Mouse (Mus musculus): ENCODE results near the gene Hand2. TPM values are rescaled to one million over a fixed set of nuclear protein-coding genes. Genes with fewer than 3 reads are reported as not detected.

Gene Hand2
- polyA plus RNA-seq, 1 experiment from 2014 or later: 0.16 TPM

DNA sequence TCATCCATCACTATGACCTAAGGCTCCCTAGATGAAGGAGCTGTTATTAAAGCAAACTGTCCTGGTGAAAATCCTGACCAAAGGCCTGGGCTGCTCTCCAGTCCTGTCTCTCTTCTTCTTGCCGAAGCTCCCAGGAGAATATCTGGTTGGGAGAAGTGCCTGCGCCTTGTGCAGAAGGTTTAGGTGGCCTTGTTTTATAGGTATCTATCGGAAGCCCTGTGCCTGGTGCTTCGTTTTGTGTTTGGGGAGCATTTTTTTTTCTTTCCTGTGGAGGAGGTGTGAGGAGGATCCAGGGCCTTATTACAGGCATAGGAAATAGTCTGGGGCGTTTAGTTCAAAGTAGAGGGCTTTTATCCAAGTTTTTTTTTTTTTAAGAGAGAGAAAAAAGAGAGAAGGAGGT lies 3.9 kb downstream of the Hand2 start:
- no peak for TF ChIP-seq CTCF (IDR thresholded peaks at IDR 0.05; ENCODE audit: low read depth)
- no peak overlapping the region; the same call in 1 of the 2 replicates for H3K9ac ChIP-seq
- WGBS: 6% methylated on average over 5 of the region's 5 CpGs
- no peaks in the 10 kb centered on the region; the same call in 1 of the 2 replicates for H3K4me1 ChIP-seq (ENCODE audit: insufficient read depth)
- no peaks in the 10 kb centered on the region for H3K9me3 ChIP-seq (ENCODE audit: low read depth, low read length)
- ATAC-seq (ENCODE audit: insufficient read depth) (no peak), DNase-seq (no peak)
- H3K27ac ChIP-seq (ENCODE audit: low read depth): no peak overlapping the region
- H3K27me3 ChIP-seq (ENCODE audit: insufficient read depth, low read length): peaks cover 99% of the 10 kb centered on the region
- no peak overlapping the region for H3K4me3 ChIP-seq (ENCODE audit: low read depth, low read length)
- no peaks in the 10 kb centered on the region for H3K36me3 ChIP-seq (ENCODE audit: insufficient read depth)
- H3K4me2 ChIP-seq: peak overlapping the region; percentile 20; the same call in 1 of the 2 replicates

DNA sequence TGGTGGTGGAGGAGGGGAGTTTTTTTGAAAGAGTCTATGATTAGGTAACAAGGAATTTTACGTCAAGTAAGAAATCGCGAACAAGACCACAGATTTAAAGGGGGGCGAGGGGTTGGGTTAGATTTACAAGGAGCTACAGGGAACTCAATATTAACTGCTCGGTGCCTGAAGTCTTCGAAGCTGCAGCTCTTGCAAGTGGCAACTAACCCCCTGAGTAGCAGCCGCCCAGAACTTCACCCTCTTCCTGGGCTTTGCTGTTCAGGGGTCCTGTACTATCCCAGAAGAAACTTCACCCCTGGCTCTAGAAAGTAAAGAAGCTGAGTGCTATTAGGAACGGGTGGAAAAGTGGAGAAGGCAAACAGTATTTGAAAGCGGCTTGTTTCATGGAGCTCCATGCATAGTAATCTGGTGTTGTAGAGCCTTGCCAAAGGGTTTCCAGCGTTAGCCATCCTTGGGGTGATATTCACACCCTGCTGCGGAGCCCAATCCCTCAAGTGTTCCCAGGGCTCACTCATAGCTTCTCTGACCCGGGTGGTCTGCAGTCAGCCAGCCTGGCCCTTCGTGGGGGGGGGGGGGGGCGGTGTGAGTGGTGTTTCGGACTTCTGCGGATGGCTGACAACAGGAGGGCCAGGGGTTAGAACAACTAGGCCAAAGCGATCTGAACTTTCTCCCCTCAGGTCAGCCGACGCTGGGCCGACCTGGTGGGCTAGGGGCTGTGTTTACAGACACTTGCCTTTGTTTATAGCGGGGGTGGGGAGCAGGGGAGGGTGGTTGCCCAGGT lies 4.5 kb downstream of the Hand2 start:
- Histone ChIP-seq H3K4me3 (ENCODE audit: low read depth, low read length) (peak overlapping the region; percentile 3; the same call in 1 of the 2 replicates), H3K4me1 (ENCODE audit: insufficient read depth) (no peaks in the 10 kb centered on the region; the same call in 1 of the 2 replicates), H3K9me3 (ENCODE audit: low read depth, low read length) (no peaks in the 10 kb centered on the region), H3K36me3 (ENCODE audit: insufficient read depth) (no peaks in the 10 kb centered on the region), H3K27ac (ENCODE audit: low read depth) (no peak overlapping the region), H3K9ac (no peak overlapping the region), H3K27me3 (ENCODE audit: insufficient read depth, low read length) (peaks cover 99% of the 10 kb centered on the region), H3K4me2 (peak overlapping the region; percentile 27; the same call in 1 of the 2 replicates)
- ATAC-seq (ENCODE audit: insufficient read depth) (no peak), DNase-seq (no peak)
- no peak for TF ChIP-seq CTCF (IDR thresholded peaks at IDR 0.05; ENCODE audit: low read depth)
- 9% methylated on average over 21 of the region's 21 CpGs for whole genome bisulfite sequencing

DNA sequence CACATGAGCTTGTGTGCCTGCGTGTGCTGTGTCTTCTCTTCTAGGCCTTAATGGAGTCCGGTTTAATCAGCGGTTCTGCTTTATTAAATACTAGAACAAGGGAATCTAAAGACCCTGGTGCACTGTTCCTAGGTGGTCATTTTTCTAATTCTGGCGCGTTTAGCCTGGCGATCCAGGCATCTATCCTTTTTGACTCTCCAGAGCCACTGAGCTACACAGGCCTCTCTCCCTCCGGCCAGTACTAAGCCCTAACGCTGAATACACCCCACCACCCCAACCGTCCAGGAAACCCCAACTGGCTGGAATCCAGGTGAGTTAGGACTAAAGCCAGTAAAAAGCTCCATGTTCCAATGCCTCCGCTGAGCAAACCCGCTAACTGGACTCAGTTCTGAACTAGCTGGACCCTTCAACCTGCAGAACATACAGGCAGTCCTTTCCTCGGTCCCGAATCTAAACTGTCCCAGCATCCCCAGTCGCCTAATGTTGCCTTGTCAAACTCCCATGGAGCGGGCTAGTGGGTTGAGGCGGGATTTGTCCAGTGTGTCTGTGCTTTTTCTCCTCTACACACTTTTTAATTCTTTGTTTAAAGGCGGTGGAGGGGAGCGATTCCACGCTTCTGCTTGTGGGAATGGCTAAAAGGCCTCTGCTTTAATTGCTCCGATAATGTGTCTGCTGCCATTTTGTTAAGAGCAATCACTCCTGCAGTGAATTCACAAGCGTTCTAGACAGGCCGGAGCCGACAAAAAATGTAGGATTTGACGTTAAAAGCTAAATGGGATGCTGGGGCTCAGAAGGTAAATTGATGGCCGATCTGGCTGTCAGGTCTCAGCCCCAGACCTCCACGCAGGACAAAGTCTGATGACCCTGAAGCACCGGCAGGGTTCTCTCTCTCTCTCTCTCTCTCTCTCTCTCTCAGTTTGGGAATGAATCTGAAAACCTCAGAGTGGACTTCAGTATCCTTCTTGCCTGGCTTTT lies 5.6 kb downstream of the Hand2 start:
- Histone ChIP-seq H3K4me2 (peak overlapping the region; percentile 28; the same call in 1 of the 2 replicates), H3K27me3 (ENCODE audit: insufficient read depth, low read length) (peaks cover 96% of the 10 kb centered on the region), H3K9me3 (ENCODE audit: low read depth, low read length) (no peaks in the 10 kb centered on the region), H3K36me3 (ENCODE audit: insufficient read depth) (no peaks in the 10 kb centered on the region), H3K9ac (no peak overlapping the region; the same call in 1 of the 2 replicates), H3K27ac (ENCODE audit: low read depth) (no peak overlapping the region; the same call in 1 of the 2 replicates), H3K4me1 (ENCODE audit: insufficient read depth) (no peaks in the 10 kb centered on the region; the same call in 1 of the 2 replicates), H3K4me3 (ENCODE audit: low read depth, low read length) (peak overlapping the region; percentile 3; the same call in 1 of the 2 replicates)
- WGBS: 11% methylated on average over 27 of the region's 27 CpGs
- no peak for ATAC-seq (ENCODE audit: insufficient read depth)
- no peak for TF ChIP-seq CTCF (IDR thresholded peaks at IDR 0.05; ENCODE audit: low read depth)
- no peak for DNase-seq

DNA sequence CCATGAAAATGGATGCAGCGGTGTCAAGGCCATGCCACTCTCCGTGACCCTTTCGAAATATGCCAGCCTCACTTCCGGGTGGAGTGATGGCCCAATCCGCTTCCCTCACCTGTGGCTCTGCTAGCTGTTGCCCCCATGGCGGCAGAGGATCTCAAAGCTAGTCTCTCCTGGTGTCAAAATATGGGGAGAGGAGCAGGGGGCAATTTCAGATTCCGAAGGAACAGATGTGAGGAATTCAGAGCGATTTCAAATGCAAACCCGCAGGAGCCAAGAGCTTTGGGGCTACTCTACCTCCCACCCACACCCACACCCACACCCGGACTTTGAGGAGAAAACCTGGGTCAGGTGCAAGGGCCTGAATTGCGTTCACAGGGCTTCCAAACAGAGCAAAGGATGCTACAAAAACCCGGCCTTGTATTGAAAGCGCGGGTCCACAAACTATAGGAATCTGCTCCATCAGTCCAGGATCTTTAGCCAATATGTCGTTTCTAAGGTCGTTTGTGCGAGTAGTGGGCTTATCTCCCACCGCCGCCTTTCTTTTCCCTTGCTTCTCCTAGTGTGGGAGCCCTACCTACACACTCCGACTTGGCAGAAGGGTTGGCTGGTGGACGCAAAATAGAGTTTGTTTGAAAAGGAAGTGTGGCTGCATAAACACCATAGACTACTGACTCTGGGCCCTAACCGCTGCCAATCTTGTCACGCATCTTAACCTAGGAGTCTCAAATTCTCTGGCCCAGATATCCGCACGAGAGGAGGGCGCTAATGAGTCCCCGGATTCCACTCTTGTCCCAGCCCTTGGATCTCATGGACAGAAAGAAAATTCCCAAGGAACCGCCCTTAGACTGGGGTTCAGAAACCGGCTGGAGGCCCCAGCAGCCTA lies 6.7 kb downstream of the Hand2 start:
- 5% methylated on average over 29 of the region's 29 CpGs for WGBS
- Histone ChIP-seq H3K9ac (no peak overlapping the region), H3K27me3 (ENCODE audit: insufficient read depth, low read length) (peaks cover 96% of the 10 kb centered on the region), H3K4me2 (peak overlapping the region; percentile 59; the same call in 1 of the 2 replicates), H3K36me3 (ENCODE audit: insufficient read depth) (no peaks in the 10 kb centered on the region), H3K4me3 (ENCODE audit: low read depth, low read length) (peak overlapping the region; percentile 24; the same call in 1 of the 2 replicates), H3K4me1 (ENCODE audit: insufficient read depth) (no peaks in the 10 kb centered on the region; the same call in 1 of the 2 replicates), H3K27ac (ENCODE audit: low read depth) (peak overlapping the region; percentile 42; the same call in 1 of the 2 replicates), H3K9me3 (ENCODE audit: low read depth, low read length) (no peaks in the 10 kb centered on the region)
- ATAC-seq (ENCODE audit: insufficient read depth) (no peak), DNase-seq (no peak)
- no peak for TF ChIP-seq CTCF (IDR thresholded peaks at IDR 0.05; ENCODE audit: low read depth)

DNA sequence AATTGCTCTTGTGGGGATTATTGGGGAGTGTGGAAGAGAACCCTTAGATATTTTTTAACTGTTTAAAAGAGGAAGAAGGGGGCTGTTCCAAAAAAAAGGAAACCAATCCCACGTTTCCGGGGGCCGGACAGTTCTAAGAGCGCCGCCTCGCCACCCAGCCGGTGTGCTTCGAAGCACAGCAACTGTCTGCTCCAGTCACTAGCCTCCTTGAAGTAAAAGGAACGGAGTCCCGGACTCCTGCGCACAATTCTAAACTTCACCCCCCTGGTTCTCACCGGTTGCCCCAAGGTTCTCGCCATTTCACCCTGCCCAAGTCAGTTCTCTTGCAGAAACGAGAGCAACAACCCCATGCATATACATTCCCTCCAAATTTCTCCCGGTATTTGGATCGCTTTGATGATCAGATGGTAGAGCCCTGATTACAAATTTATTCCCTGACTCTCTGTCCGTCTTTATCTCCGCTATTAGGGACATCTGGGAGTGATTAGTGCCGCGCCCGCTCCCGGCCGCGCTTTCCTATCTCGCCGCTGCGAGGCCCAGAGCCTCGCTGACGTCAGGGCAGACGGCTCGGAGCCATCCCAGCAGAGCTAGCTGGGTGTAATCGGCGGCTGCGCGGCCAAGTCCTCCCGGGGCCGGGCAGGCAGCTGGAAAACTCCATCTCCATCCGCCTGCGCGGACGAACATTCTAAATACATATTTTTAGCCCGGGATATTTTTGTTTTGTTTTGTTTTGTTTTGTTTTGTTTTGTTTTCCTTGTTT lies 7.6 kb downstream of the Hand2 start:
- H3K4me3 ChIP-seq (ENCODE audit: low read depth, low read length): peak overlapping the region; percentile 24
- H3K4me1 ChIP-seq (ENCODE audit: insufficient read depth): no peaks in the 10 kb centered on the region; the same call in 1 of the 2 replicates
- H3K27me3 ChIP-seq (ENCODE audit: insufficient read depth, low read length): peaks cover 95% of the 10 kb centered on the region
- TF ChIP-seq CTCF (IDR thresholded peaks at IDR 0.05; ENCODE audit: low read depth): no peak
- peak overlapping the region; percentile 42; the same call in 1 of the 2 replicates for H3K27ac ChIP-seq (ENCODE audit: low read depth)
- WGBS: 1% methylated on average over 42 of the region's 42 CpGs
- H3K4me2 ChIP-seq: peak overlapping the region; percentile 59
- peak; percentile 87 for DNase-seq
- peak; percentile 92 for ATAC-seq (ENCODE audit: insufficient read depth)
- H3K36me3 ChIP-seq (ENCODE audit: insufficient read depth): no peaks in the 10 kb centered on the region
- H3K9me3 ChIP-seq (ENCODE audit: low read depth, low read length): no peaks in the 10 kb centered on the region
- H3K9ac ChIP-seq: no peak overlapping the region

All from lung, embryonic 14.5 days (tissue).